Mouse (Mus musculus) embryonic facial prominence, embryonic 13.5 days (tissue): ENCODE data around the gene Cers5. TPM values are rescaled to one million over a fixed set of nuclear protein-coding genes. Genes with fewer than 3 reads are reported as not detected.

ENCODE experiments used
- ATAC-seq: fragments of 200-750 bp; cut with Nextera tagmentation; 2 replicates; pipeline ENCODE4 v1.8.0; 2017; ENCODE audit warnings: low read depth; ENCODE audit not compliant: insufficient number of reproducible peaks, insufficient read depth, low FRiP score, low TSS enrichment
- H3K27ac ChIP-seq: fragments of 300-500 bp; sonication (generic); 2 replicates; pipeline ENCODE4 v1.5.1; 2015; ENCODE audit warnings: moderate library complexity, mild to moderate bottlenecking, inconsistent platforms
- H3K27me3 ChIP-seq: fragments of 300-500 bp; sonication (generic); 2 replicates; pipeline ENCODE4 v1.6.1; 2015; ENCODE audit warnings: mild to moderate bottlenecking, inconsistent platforms
- H3K36me3 ChIP-seq: fragments of 300-500 bp; sonication (generic); 2 replicates; pipeline ENCODE4 v1.6.1; 2015; ENCODE audit warnings: mild to moderate bottlenecking, inconsistent platforms
- H3K4me1 ChIP-seq: fragments of 300-500 bp; sonication (generic); 2 replicates; pipeline ENCODE4 v1.6.1; 2015; ENCODE audit warnings: inconsistent platforms
- H3K4me2 ChIP-seq: fragments of 300-500 bp; sonication (generic); 2 replicates; pipeline ENCODE4 v1.6.1; 2015; ENCODE audit warnings: moderate library complexity, mild to moderate bottlenecking, inconsistent platforms
- H3K4me3 ChIP-seq: fragments of 300-500 bp; sonication (generic); 2 replicates; pipeline ENCODE4 v1.5.1; 2015; ENCODE audit warnings: mild to moderate bottlenecking, inconsistent platforms
- H3K9ac ChIP-seq: fragments of 300-500 bp; sonication (generic); 2 replicates; pipeline ENCODE4 v1.6.1; 2015; ENCODE audit warnings: mild to moderate bottlenecking, inconsistent platforms
- H3K9me3 ChIP-seq: fragments of 300-500 bp; sonication (generic); 2 replicates; pipeline ENCODE4 v1.6.1; 2016; ENCODE audit warnings: inconsistent platforms
- WGBS: fragments of 180-500 bp; shearing (Covaris S2); methylation state at CpG from one replicate; pipeline ENCODE4 v1.1.7; 2015; ENCODE audit warnings: mixed read lengths; 5-methylcytosine and 5-hydroxymethylcytosine counted together
- polyA plus RNA-seq: library from polyadenylated mRNA; unstranded; fragments of >200 nt; fragmentation: Nextera tagmentation; extraction: Ambion mirVana; gene quantifications from 2 replicates; pipeline ENCODE4 v1.2.1, GENCODE M21; 2015

The Cers5 gene
- polyA plus RNA-seq, 1 experiment from 2014 or later, result 70.8 TPM

- Histone ChIP-seq H3K4me3 (no peak overlapping the region), H3K36me3 (peaks cover 48% of the 10 kb centered on the region), H3K9me3 (no peaks in the 10 kb centered on the region), H3K4me2 (no peak overlapping the region), H3K9ac (no peak overlapping the region), H3K27ac (no peak overlapping the region), H3K27me3 (no peaks in the 10 kb centered on the region), H3K4me1 (peaks cover 44% of the 10 kb centered on the region)
- no peak for ATAC-seq
- 50% methylated on average over 7 of the region's 7 CpGs for WGBS
Measured at GRCm38 (mm10) chr15:99806171-99806570, 33.5 kb upstream of the Cers5 start.

DNA sequence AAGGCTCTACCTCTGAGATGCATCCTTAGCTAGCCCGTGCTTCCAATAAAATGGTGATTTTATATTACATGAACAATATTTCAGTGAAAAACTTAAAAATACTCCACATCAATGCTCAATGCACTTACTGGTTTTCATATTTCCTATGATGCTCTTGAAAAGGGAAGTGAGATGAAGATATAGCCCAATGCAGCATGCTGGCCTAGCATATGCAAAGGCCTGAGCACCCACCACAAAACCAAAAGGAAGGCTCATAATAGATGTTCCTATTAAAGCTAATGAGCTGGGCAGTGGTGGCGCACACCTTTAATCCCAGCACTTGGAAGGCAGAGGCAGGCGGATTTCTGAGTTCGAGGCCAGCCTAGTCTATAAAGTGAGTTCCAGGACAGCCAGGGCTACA is 33.0 kb upstream of the Cers5 start:
- Histone ChIP-seq H3K27me3 (no peaks in the 10 kb centered on the region), H3K4me3 (no peak overlapping the region), H3K4me1 (peaks cover 44% of the 10 kb centered on the region), H3K36me3 (peaks cover 53% of the 10 kb centered on the region), H3K27ac (no peak overlapping the region), H3K9ac (no peak overlapping the region), H3K4me2 (no peak overlapping the region), H3K9me3 (no peaks in the 10 kb centered on the region)
- no peak for ATAC-seq
- WGBS, result over 99% methylated on average over 4 of the region's 4 CpGs

DNA sequence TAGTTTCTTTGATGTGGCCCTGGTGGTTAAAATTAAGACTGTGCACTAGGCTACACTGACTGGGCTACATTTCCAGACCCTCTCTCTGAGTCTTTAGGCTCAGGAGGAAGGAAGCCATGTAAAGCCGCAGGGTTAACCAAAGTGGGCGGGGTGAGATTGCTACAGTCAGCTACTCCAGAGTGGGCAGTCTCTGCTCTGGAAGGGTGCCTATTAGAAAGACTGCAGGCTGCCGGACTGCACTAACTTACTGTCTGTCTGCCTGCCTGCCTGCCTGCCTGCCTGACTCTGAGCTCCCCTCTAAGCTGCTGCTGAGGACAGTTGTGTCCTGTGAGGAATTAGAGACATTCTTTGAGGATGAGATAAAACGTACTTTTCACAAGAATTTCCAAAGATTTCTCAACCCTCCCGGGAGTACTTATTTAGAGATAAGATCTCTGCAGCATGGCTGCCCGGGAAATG is 30.5 kb upstream of the Cers5 start:
- H3K4me2 ChIP-seq, result 0 out of 2 replicates have a peak overlapping the region, but pooled peaks have one; percentile 7
- no peaks in the 10 kb centered on the region for H3K27me3 ChIP-seq
- peaks cover 68% of the 10 kb centered on the region for H3K36me3 ChIP-seq
- no peak overlapping the region for H3K4me3 ChIP-seq
- 9% methylated on average over 6 of the region's 6 CpGs for WGBS
- peak; percentile 67; the same call in 1 of the 2 replicates for ATAC-seq
- peak overlapping the region; percentile 77 for H3K27ac ChIP-seq
- no peak overlapping the region for H3K9ac ChIP-seq
- peaks cover 49% of the 10 kb centered on the region for H3K4me1 ChIP-seq
- H3K9me3 ChIP-seq, result no peaks in the 10 kb centered on the region

- no peak overlapping the region for H3K4me3 ChIP-seq
- no peak overlapping the region for H3K4me2 ChIP-seq
- peak overlapping the region; percentile 77 for H3K27ac ChIP-seq
- no peaks in the 10 kb centered on the region for H3K27me3 ChIP-seq
- peaks cover 67% of the 10 kb centered on the region for H3K36me3 ChIP-seq
- H3K9me3 ChIP-seq, result no peaks in the 10 kb centered on the region
- ATAC-seq, result no peak
- H3K4me1 ChIP-seq, result peaks cover 47% of the 10 kb centered on the region
- WGBS, result 19% methylated on average over 24 of the region's 24 CpGs
- H3K9ac ChIP-seq, result 0 out of 2 replicates have a peak overlapping the region, but pooled peaks have one; percentile 22
Measured at GRCm38 (mm10) chr15:99801885-99802572, 29.3 kb upstream of the Cers5 start.

DNA sequence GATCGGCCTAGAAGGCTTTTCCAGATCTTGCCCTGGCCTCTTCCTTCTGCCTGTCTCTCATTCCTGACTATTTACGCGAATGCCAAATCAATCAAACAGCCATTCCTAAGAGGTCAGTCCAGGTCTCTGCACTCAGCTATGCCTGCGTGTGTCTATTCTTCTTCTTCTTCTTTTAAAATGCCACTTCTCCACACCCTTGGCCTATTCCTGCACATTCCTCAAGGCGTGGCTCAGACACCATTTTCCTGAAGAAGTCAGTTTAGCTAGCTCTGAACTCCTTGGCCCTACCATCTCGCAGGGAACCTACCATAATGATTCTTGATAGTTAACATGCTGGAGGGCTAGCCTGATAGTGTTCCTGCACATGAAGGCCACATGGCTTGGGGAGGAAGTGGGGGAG is 27.0 kb upstream of the Cers5 start:
- Histone ChIP-seq H3K9me3 (no peaks in the 10 kb centered on the region), H3K4me3 (no peak overlapping the region), H3K27me3 (no peaks in the 10 kb centered on the region), H3K36me3 (peaks cover 60% of the 10 kb centered on the region), H3K4me1 (peaks cover 47% of the 10 kb centered on the region), H3K27ac (peak overlapping the region; percentile 85), H3K4me2 (no peak overlapping the region), H3K9ac (peak overlapping the region; percentile 8; the same call in 1 of the 2 replicates)
- 69% methylated on average over 6 of the region's 6 CpGs for WGBS
- ATAC-seq, result no peak

GRCm38 (mm10) chr15:99797898-99798297 is 25.2 kb upstream of the Cers5 start:
- Histone ChIP-seq H3K36me3 (peaks cover 67% of the 10 kb centered on the region), H3K4me1 (peaks cover 34% of the 10 kb centered on the region), H3K27ac (peak overlapping the region; percentile 85), H3K9me3 (no peaks in the 10 kb centered on the region), H3K4me2 (0 out of 2 replicates have a peak overlapping the region, but pooled peaks have one; percentile 11), H3K27me3 (no peaks in the 10 kb centered on the region), H3K9ac (no peak overlapping the region), H3K4me3 (no peak overlapping the region)
- ATAC-seq, result no peak
- WGBS, result 67% methylated on average over 5 of the region's 5 CpGs

GRCm38 (mm10) chr15:99796735-99797134 is 24.1 kb upstream of the Cers5 start:
- H3K4me2 ChIP-seq, result no peak overlapping the region
- 82% methylated on average over 9 of the region's 9 CpGs for WGBS
- no peak overlapping the region for H3K27ac ChIP-seq
- no peak overlapping the region for H3K9ac ChIP-seq
- no peak for ATAC-seq
- no peak overlapping the region for H3K4me3 ChIP-seq
- H3K36me3 ChIP-seq, result peaks cover 76% of the 10 kb centered on the region
- no peaks in the 10 kb centered on the region for H3K27me3 ChIP-seq
- no peaks in the 10 kb centered on the region for H3K9me3 ChIP-seq
- H3K4me1 ChIP-seq, result peaks cover 22% of the 10 kb centered on the region

DNA sequence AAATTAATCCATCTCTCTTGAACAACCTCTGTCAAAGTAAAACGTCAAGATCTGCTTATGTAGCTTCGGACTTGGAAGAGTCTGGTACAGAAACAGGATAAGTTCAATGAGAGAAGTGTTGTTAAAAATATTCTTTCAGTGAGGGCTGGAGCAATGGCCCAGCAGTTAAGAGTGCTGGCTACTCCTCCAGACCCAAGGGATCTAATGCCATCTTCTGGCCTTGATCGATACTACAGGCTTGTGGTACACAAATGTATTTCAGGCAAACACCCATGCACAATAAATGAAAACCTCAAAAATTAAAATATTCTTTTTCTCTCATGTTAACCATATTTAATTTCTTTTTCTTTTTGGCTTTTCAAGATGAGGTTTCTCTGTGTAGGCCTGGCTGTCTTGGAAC is 23.4 kb upstream of the Cers5 start:
- Histone ChIP-seq H3K4me2 (no peak overlapping the region), H3K9ac (no peak overlapping the region), H3K27ac (no peak overlapping the region), H3K36me3 (peaks cover 76% of the 10 kb centered on the region), H3K4me3 (no peak overlapping the region), H3K4me1 (peaks cover 22% of the 10 kb centered on the region), H3K9me3 (no peaks in the 10 kb centered on the region), H3K27me3 (no peaks in the 10 kb centered on the region)
- 84% methylated on average over 3 of the region's 3 CpGs for WGBS
- ATAC-seq, result no peak

- no peak overlapping the region for H3K9ac ChIP-seq
- no peaks in the 10 kb centered on the region for H3K4me1 ChIP-seq
- no peak for ATAC-seq
- H3K9me3 ChIP-seq, result no peaks in the 10 kb centered on the region
- H3K27me3 ChIP-seq, result no peaks in the 10 kb centered on the region
- no peak overlapping the region for H3K27ac ChIP-seq
- peaks cover 89% of the 10 kb centered on the region for H3K36me3 ChIP-seq
- H3K4me3 ChIP-seq, result no peak overlapping the region
- 95% methylated on average over 16 of the region's 16 CpGs for WGBS
- no peak overlapping the region for H3K4me2 ChIP-seq
Measured at GRCm38 (mm10) chr15:99792221-99792815, 19.6 kb upstream of the Cers5 start.

DNA sequence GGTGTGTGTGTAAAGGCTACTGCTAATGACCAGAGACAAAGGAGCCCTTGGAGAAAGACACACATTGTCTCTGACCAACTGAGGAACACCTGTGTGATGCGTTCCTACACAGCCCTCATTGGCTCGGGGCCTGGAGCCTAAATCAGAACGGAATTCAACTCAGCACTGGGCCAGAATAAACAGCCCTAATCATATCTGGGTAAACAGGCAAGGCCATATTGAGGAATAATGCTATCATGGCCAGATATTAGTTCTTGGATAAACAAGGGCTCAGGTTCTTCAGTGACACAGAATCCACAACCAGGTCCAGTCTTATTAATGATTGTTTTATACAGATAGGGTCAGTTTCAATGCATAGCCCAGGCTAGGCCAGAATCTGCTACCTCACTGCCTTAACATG is 18.3 kb upstream of the Cers5 start:
- Histone ChIP-seq H3K4me1 (no peaks in the 10 kb centered on the region), H3K27ac (no peak overlapping the region), H3K27me3 (no peaks in the 10 kb centered on the region), H3K9me3 (no peaks in the 10 kb centered on the region), H3K4me2 (no peak overlapping the region), H3K9ac (no peak overlapping the region), H3K36me3 (peaks cover 94% of the 10 kb centered on the region), H3K4me3 (no peak overlapping the region)
- no peak for ATAC-seq
- 85% methylated on average over 3 of the region's 3 CpGs for WGBS

DNA sequence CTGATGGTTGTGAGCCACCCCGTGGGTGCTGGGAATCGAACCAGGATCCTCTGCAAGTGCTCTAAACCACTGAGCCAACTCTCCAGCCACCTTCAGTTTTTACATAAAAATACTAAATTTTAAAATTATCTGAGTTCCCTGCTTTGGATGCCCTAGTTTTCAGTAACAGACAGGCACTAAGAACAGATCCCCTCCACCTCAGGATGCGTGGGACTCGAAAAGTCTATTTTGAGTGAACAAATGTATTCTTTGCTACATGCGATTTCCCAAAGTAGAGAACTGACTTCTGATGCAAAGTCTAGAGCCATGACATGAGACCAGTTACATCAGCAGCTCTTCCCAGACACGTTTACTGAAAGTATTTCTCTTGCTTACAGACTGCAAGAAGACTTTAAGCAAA is 17.8 kb upstream of the Cers5 start:
- WGBS, result 90% methylated on average over 6 of the region's 6 CpGs
- no peak overlapping the region for H3K4me2 ChIP-seq
- no peak for ATAC-seq
- no peaks in the 10 kb centered on the region for H3K4me1 ChIP-seq
- no peak overlapping the region for H3K27ac ChIP-seq
- H3K9me3 ChIP-seq, result no peaks in the 10 kb centered on the region
- H3K9ac ChIP-seq, result no peak overlapping the region
- H3K27me3 ChIP-seq, result no peaks in the 10 kb centered on the region
- H3K36me3 ChIP-seq, result peaks cover 95% of the 10 kb centered on the region
- no peak overlapping the region for H3K4me3 ChIP-seq

DNA sequence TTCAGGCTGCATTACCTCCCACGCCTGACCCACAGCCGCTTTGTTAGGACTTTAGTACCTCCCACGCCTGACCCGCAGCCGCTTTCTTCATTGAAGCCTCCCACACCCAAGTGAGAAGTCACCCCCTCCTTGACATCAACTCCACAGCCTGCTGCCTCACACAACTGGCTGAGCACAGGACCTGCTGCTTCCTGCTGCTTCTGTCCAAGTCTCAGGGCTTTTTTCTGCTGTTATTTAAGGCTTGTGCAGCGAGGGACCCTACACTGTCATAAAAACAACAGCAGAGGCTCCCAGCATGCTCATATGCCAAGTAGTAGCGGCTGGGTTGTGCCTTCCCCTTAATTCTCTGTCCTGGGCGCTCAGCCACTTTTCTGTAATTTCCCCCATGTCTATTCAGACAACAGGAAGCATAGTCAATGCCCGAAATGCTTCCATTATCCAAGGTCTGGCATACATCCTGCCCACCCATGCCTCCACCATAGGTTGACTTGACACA is 15.0 kb upstream of the Cers5 start:
- Histone ChIP-seq H3K27me3 (no peaks in the 10 kb centered on the region), H3K9me3 (no peaks in the 10 kb centered on the region), H3K4me2 (no peak overlapping the region), H3K4me3 (no peak overlapping the region), H3K36me3 (peaks cover 99% of the 10 kb centered on the region), H3K27ac (0 out of 2 replicates have a peak overlapping the region, but pooled peaks have one; percentile 34), H3K4me1 (no peaks in the 10 kb centered on the region), H3K9ac (no peak overlapping the region)
- WGBS, result 86% methylated on average over 9 of the region's 9 CpGs
- ATAC-seq, result no peak
